Mouse (Mus musculus): ENCODE data around the gene Lrfn1. TPM values are rescaled to one million over a fixed set of nuclear protein-coding genes. Genes with fewer than 3 reads are reported as not detected.
A peak's percentile ranks its signal among the peaks of the same experiment; 100 is the strongest.

The Lrfn1 gene
- polyA plus RNA-seq, 1 experiment = 2.5 TPM

- H3K27ac ChIP-seq (ENCODE audit: insufficient read depth, low read depth, low read length) = no peak overlapping the region
- WGBS = 2% methylated on average over 61 of the region's 63 CpGs
- TF ChIP-seq POLR2A (IDR thresholded peaks at IDR 0.05; ENCODE audit: low read depth, low read length) = no peak
- no peak for TF ChIP-seq CTCF (conservative IDR thresholded peaks at IDR 0.05; ENCODE audit: insufficient read depth, insufficient read length, low read depth, low read length)
- DNase-seq = peak; percentile 67
- H3K27me3 ChIP-seq (replicated peaks; ENCODE audit: control insufficient read depth, insufficient read depth, low read length) = no peaks in the 10 kb centered on the region
- H3K4me1 ChIP-seq (ENCODE audit: control insufficient read depth, insufficient read depth, low read length) = no peaks in the 10 kb centered on the region
- peak overlapping the region; percentile 62 for H3K4me3 ChIP-seq (ENCODE audit: insufficient read depth, low read depth, low read length)
- H3K36me3 ChIP-seq (ENCODE audit: control insufficient read depth, insufficient read depth, low read length) = no peaks in the 10 kb centered on the region
Measured at GRCm38 (mm10) chr7:28467213-28467751, 15.5 kb downstream of the Lrfn1 start.

GRCm38 (mm10) chr7:28476191-28476590 is 24.4 kb downstream of the Lrfn1 start:
- Histone ChIP-seq H3K27me3 (replicated peaks; ENCODE audit: control insufficient read depth, insufficient read depth, low read length) (no peaks in the 10 kb centered on the region), H3K27ac (ENCODE audit: insufficient read depth, low read depth, low read length) (no peak overlapping the region), H3K36me3 (ENCODE audit: control insufficient read depth, insufficient read depth, low read length) (no peaks in the 10 kb centered on the region), H3K4me1 (ENCODE audit: control insufficient read depth, insufficient read depth, low read length) (no peaks in the 10 kb centered on the region), H3K4me3 (ENCODE audit: insufficient read depth, low read depth, low read length) (no peak overlapping the region)
- TF ChIP-seq POLR2A (IDR thresholded peaks at IDR 0.05; ENCODE audit: low read depth, low read length) = no peak
- TF ChIP-seq CTCF (conservative IDR thresholded peaks at IDR 0.05; ENCODE audit: insufficient read depth, insufficient read length, low read depth, low read length) = no peak
- no peak for DNase-seq
- WGBS = 93% methylated on average over 6 of the region's 6 CpGs

DNA sequence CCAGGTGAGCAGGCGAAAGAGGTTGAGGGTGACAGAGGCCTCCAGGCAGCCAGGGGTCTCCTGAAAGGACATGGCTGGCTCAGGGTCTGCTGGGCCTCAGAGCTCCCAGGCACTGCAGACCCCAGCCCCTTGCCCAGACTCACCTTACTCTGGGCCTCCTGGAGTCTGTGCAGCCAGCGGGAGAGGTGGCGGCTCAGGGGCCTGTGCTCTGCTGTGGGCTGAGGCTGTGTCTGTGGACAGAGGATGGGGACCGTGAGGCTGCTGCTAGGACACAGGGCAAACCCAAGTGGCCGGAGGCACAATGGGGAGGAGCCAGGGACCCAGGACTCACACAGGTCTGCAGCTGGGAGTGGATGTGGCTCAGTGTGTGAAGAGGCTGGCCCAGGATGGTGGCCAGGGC is 25.6 kb downstream of the Lrfn1 start:
- no peak overlapping the region for H3K27ac ChIP-seq (ENCODE audit: insufficient read depth, low read depth, low read length)
- H3K4me1 ChIP-seq (ENCODE audit: control insufficient read depth, insufficient read depth, low read length) = no peaks in the 10 kb centered on the region
- DNase-seq = no peak
- no peaks in the 10 kb centered on the region for H3K27me3 ChIP-seq (replicated peaks; ENCODE audit: control insufficient read depth, insufficient read depth, low read length)
- TF ChIP-seq POLR2A (IDR thresholded peaks at IDR 0.05; ENCODE audit: low read depth, low read length) (no peak), CTCF (conservative IDR thresholded peaks at IDR 0.05; ENCODE audit: insufficient read depth, insufficient read length, low read depth, low read length) (no peak)
- H3K4me3 ChIP-seq (ENCODE audit: insufficient read depth, low read depth, low read length) = no peak overlapping the region
- 84% methylated on average over 5 of the region's 5 CpGs for WGBS
- no peaks in the 10 kb centered on the region for H3K36me3 ChIP-seq (ENCODE audit: control insufficient read depth, insufficient read depth, low read length)

GRCm38 (mm10) chr7:28478854-28479253 is 27.1 kb downstream of the Lrfn1 start:
- WGBS = 6% methylated on average over 8 of the region's 8 CpGs
- Histone ChIP-seq H3K27me3 (replicated peaks; ENCODE audit: control insufficient read depth, insufficient read depth, low read length) (no peaks in the 10 kb centered on the region), H3K4me3 (ENCODE audit: insufficient read depth, low read depth, low read length) (no peak overlapping the region), H3K36me3 (ENCODE audit: control insufficient read depth, insufficient read depth, low read length) (no peaks in the 10 kb centered on the region), H3K27ac (ENCODE audit: insufficient read depth, low read depth, low read length) (no peak overlapping the region), H3K4me1 (ENCODE audit: control insufficient read depth, insufficient read depth, low read length) (no peaks in the 10 kb centered on the region)
- no peak for DNase-seq
- TF ChIP-seq POLR2A (IDR thresholded peaks at IDR 0.05; ENCODE audit: low read depth, low read length) (no peak), CTCF (conservative IDR thresholded peaks at IDR 0.05; ENCODE audit: insufficient read depth, insufficient read length, low read depth, low read length) (no peak)

DNA sequence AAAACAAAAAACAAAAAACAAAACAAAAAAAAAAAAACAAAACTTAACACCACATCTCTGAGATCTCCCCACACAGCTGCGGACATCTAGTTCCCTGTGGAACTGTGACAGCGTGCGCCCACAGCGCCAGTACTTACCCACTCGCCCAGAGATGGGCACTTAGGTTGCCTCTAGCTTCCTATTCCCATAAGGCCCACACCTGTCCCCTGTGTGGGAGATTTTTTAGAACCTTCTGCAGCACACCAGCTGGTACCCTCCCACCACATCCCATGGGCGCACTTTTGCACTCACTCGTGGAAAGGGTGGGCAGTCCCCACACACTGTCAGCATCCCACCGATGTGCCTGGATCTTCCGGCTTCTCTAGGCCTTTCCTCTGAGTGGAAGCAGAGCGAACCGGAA is 31.1 kb downstream of the Lrfn1 start:
- Histone ChIP-seq H3K27me3 (replicated peaks; ENCODE audit: control insufficient read depth, insufficient read depth, low read length) (no peaks in the 10 kb centered on the region), H3K4me1 (ENCODE audit: control insufficient read depth, insufficient read depth, low read length) (no peaks in the 10 kb centered on the region), H3K4me3 (ENCODE audit: insufficient read depth, low read depth, low read length) (no peak overlapping the region), H3K36me3 (ENCODE audit: control insufficient read depth, insufficient read depth, low read length) (no peaks in the 10 kb centered on the region), H3K27ac (ENCODE audit: insufficient read depth, low read depth, low read length) (no peak overlapping the region)
- TF ChIP-seq CTCF (conservative IDR thresholded peaks at IDR 0.05; ENCODE audit: insufficient read depth, insufficient read length, low read depth, low read length) = no peak
- TF ChIP-seq POLR2A (IDR thresholded peaks at IDR 0.05; ENCODE audit: low read depth, low read length) = no peak
- DNase-seq = no peak
- WGBS = 79% methylated on average over 11 of the region's 11 CpGs

DNA sequence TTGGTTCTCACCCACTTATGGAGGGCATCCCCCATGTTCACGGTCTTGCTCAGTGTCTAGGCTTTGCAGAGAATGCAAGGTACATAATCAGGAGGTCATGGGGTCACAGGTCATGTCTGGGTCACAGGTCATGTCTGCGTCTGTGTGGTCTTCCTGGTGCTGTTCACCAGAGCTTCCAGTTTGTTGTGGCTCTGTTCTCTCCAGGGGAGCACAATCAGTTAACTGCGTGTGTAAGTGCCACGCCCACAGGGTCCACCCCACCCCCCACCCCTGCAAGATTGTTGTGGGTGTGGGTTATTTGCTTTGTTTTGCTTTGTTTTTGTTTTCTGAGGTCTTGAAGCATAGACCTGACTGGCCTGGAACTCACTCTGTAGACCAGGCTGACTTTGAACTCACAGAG is 32.4 kb downstream of the Lrfn1 start:
- no peak for TF ChIP-seq CTCF (conservative IDR thresholded peaks at IDR 0.05; ENCODE audit: insufficient read depth, insufficient read length, low read depth, low read length)
- TF ChIP-seq POLR2A (IDR thresholded peaks at IDR 0.05; ENCODE audit: low read depth, low read length) = no peak
- Histone ChIP-seq H3K4me3 (ENCODE audit: insufficient read depth, low read depth, low read length) (no peak overlapping the region), H3K4me1 (ENCODE audit: control insufficient read depth, insufficient read depth, low read length) (no peaks in the 10 kb centered on the region), H3K27me3 (replicated peaks; ENCODE audit: control insufficient read depth, insufficient read depth, low read length) (no peaks in the 10 kb centered on the region), H3K27ac (ENCODE audit: insufficient read depth, low read depth, low read length) (no peak overlapping the region), H3K36me3 (ENCODE audit: control insufficient read depth, insufficient read depth, low read length) (no peaks in the 10 kb centered on the region)
- 35% methylated on average over 4 of the region's 4 CpGs for WGBS
- no peak for DNase-seq

GRCm38 (mm10) chr7:28488030-28488491 is 36.3 kb downstream of the Lrfn1 start:
- peak; percentile 25 for DNase-seq
- H3K4me1 ChIP-seq (ENCODE audit: control insufficient read depth, insufficient read depth, low read length) = no peaks in the 10 kb centered on the region
- H3K36me3 ChIP-seq (ENCODE audit: control insufficient read depth, insufficient read depth, low read length) = no peaks in the 10 kb centered on the region
- TF ChIP-seq CTCF (conservative IDR thresholded peaks at IDR 0.05; ENCODE audit: insufficient read depth, insufficient read length, low read depth, low read length) (no peak), POLR2A (IDR thresholded peaks at IDR 0.05; ENCODE audit: low read depth, low read length) (no peak)
- no peak overlapping the region for H3K27ac ChIP-seq (ENCODE audit: insufficient read depth, low read depth, low read length)
- WGBS = 5% methylated on average over 16 of the region's 16 CpGs
- no peak overlapping the region for H3K4me3 ChIP-seq (ENCODE audit: insufficient read depth, low read depth, low read length)
- no peaks in the 10 kb centered on the region for H3K27me3 ChIP-seq (replicated peaks; ENCODE audit: control insufficient read depth, insufficient read depth, low read length)
